In genomic region chr4:84707961-84708360, GRCm38 (mm10) we compare ENCODE assay signal across 32 mouse cellular contexts. TPM values are rescaled to one million over a fixed set of nuclear protein-coding genes. Genes with fewer than 3 reads are reported as not detected.
DNase-seq lines count a peak whose midpoint lies in the region; TF ChIP-seq lines count a peak whose summit lies in the region.
"Had no signal": no experiment of that assay in that cellular context is flagged by ENCODE, and none has a peak within 500 bp of the region (broad histone marks: within the 10 kb centered on the region; RNA-seq: fewer than 3 reads in every experiment).

No protein-coding gene starts in this region.

- WGBS in cerebellum, adult 2 months, result 48% methylated on average over 5 of the region's 5 CpGs
- 65% methylated on average over 5 of the region's 5 CpGs for WGBS in heart, embryonic 10.5 days

- H3K27ac ChIP-seq in cerebellum, adult 2 months (ENCODE audit: insufficient read depth, low read length), result no peak overlapping the region
- no peak overlapping the region for H3K27ac ChIP-seq in heart, embryonic 10.5 days
- H3K27ac ChIP-seq: embryonic facial prominence, embryonic 13.5 days; kidney, postnatal 0 days; limb, embryonic 10.5 days; limb, embryonic 15.5 days; liver, embryonic 15.5 days; lung, embryonic 15.5 days; midbrain, embryonic 10.5 days; midbrain, embryonic 15.5 days; neural tube, embryonic 15.5 days; stomach, postnatal 0 days had no signal

- no peaks in the 10 kb centered on the region for H3K4me1 ChIP-seq in cerebellum, adult 2 months (ENCODE audit: control insufficient read depth, insufficient read depth, low read length)
- H3K4me1 ChIP-seq in heart, embryonic 10.5 days, result no peaks in the 10 kb centered on the region
- H3K4me1 ChIP-seq: liver, embryonic 15.5 days; lung, embryonic 15.5 days; midbrain, embryonic 15.5 days; neural tube, embryonic 15.5 days had no signal

- no peak overlapping the region for H3K4me3 ChIP-seq in cerebellum, adult 2 months (replicated peaks; ENCODE audit: insufficient read depth, low read depth, low read length)
- no peak overlapping the region for H3K4me3 ChIP-seq in heart, embryonic 10.5 days
- H3K4me3 ChIP-seq: embryonic facial prominence, embryonic 13.5 days; erythroblast, embryonic 14.5 days; limb, embryonic 10.5 days; limb, embryonic 15.5 days; liver, embryonic 15.5 days; lung, embryonic 15.5 days; midbrain, embryonic 10.5 days; midbrain, embryonic 15.5 days; neural tube, embryonic 15.5 days had no signal

- no peaks in the 10 kb centered on the region for H3K9me3 ChIP-seq in heart, embryonic 10.5 days
- H3K9me3 ChIP-seq: embryonic facial prominence, embryonic 13.5 days; limb, embryonic 10.5 days; limb, embryonic 15.5 days; liver, embryonic 15.5 days; lung, embryonic 15.5 days; midbrain, embryonic 10.5 days; midbrain, embryonic 15.5 days; neural tube, embryonic 15.5 days had no signal

- no peaks in the 10 kb centered on the region for H3K27me3 ChIP-seq in cerebellum, adult 2 months (ENCODE audit: control insufficient read depth, insufficient read depth, low read length)
- no peaks in the 10 kb centered on the region for H3K27me3 ChIP-seq in heart, embryonic 10.5 days (ENCODE audit: insufficient read depth, poor library complexity, severe bottlenecking)
- H3K27me3 ChIP-seq: embryonic facial prominence, embryonic 13.5 days; limb, embryonic 15.5 days; liver, embryonic 15.5 days; lung, embryonic 15.5 days; midbrain, embryonic 15.5 days; neural tube, embryonic 15.5 days; Patski had no signal

- intact Hi-C loops in heart, postnatal 10 days (cut with DNase I), result no loop called here

- no peak for TF ChIP-seq POLR2A in cerebellum, adult 2 months (IDR thresholded peaks at IDR 0.05; ENCODE audit: borderline replicate concordance, insufficient read depth, low read length)

- no peaks in the 10 kb centered on the region for H3K36me3 ChIP-seq in heart, embryonic 10.5 days
- H3K36me3 ChIP-seq: embryonic facial prominence, embryonic 13.5 days; limb, embryonic 10.5 days; limb, embryonic 15.5 days; liver, embryonic 15.5 days; lung, embryonic 15.5 days; midbrain, embryonic 10.5 days; midbrain, embryonic 15.5 days; neural tube, embryonic 15.5 days had no signal

- TF ChIP-seq CTCF in cerebellum, adult 2 months (IDR thresholded peaks at IDR 0.05; ENCODE audit: borderline replicate concordance, insufficient read depth, low read depth, low read length), result no peak

- peak; percentile 6 to 14 for DNase-seq in cerebellum, postnatal 10 days
- DNase-seq in cerebellum, adult 2 months, result no peak
- peak; percentile 31 to 36 for DNase-seq in heart, postnatal 10 days
- no peak for DNase-seq in heart, embryonic 10.5 days (ENCODE audit: low spot score)
- DNase-seq in adrenal gland, adult 8-10 months, result peak; percentile 21
- DNase-seq in adrenal gland, postnatal 36 days, result peak; percentile 41 to 57
- no peak for DNase-seq in lung, adult 18-20 months
- no peak for DNase-seq in spleen, postnatal 36 days (ENCODE audit: low spot score in 2 of 2)
- DNase-seq: cerebellum, adult 9-10 months; gastrocnemius, postnatal 14 days; kidney, adult 8-10 months; kidney, postnatal 4 days; layer of hippocampus, postnatal 36 days; right cerebral cortex, postnatal 25 days; spleen, adult 18-20 months; thymus, adult 18-20 months; thymus, postnatal 25 days had no signal

RNA-seq across cellular contexts. Expression of gene Bnc2, which starts 32.9 kb away (rescaled TPM):
- 0.71 and 0.82 TPM in 2 replicates for polyA plus RNA-seq in cerebellum, adult 2 months (2012; rRNA removed)
- total RNA-seq in heart, postnatal 10 days (2021), result 1 to 10 TPM; 3.3 to 3.7 TPM
- 2.0 and 7.7 TPM in 2 replicates for polyA plus RNA-seq in heart, embryonic 10.5 days (2016; fragmentation: Nextera tagmentation; extraction: Ambion mirVana)
- 10 to 100 TPM; 11.9 to 18.9 (median 15.8) TPM for total RNA-seq in adrenal gland, adult 8-10 months (2022)
- 10 to 100 TPM; 10.2 to 11.3 TPM for total RNA-seq in adrenal gland, postnatal 36 days (2021)
- total RNA-seq: granulocyte monocyte progenitor cell, adult 5-6 weeks; megakaryocyte progenitor cell, adult 5-6 weeks; MEL had no signal
- polyA plus RNA-seq: erythroblast, embryonic 14.5 days had no signal

Comparison
In these comparisons a context has a peak if more than half of its experiments do, and no peak if none do; other contexts are left out.
1. DNase-seq: peak in cerebellum, postnatal 10 days (2 of 2), heart, postnatal 10 days (2 of 2), adrenal gland, adult 8-10 months (single experiment) and adrenal gland, postnatal 36 days (2 of 2); none in cerebellum, adult 2 months (0 of 2), heart, embryonic 10.5 days (single experiment), lung, adult 18-20 months (0 of 2) and spleen, postnatal 36 days (0 of 2).